Mouse (Mus musculus): ENCODE measurements at regions not wholly inside any gene's neighbourhood (a gene's known extent, or its start where the extent isn't known, plus 50 kb on each side); places are given as distances from the start of the nearest gene placed in this dataset.

DNA sequence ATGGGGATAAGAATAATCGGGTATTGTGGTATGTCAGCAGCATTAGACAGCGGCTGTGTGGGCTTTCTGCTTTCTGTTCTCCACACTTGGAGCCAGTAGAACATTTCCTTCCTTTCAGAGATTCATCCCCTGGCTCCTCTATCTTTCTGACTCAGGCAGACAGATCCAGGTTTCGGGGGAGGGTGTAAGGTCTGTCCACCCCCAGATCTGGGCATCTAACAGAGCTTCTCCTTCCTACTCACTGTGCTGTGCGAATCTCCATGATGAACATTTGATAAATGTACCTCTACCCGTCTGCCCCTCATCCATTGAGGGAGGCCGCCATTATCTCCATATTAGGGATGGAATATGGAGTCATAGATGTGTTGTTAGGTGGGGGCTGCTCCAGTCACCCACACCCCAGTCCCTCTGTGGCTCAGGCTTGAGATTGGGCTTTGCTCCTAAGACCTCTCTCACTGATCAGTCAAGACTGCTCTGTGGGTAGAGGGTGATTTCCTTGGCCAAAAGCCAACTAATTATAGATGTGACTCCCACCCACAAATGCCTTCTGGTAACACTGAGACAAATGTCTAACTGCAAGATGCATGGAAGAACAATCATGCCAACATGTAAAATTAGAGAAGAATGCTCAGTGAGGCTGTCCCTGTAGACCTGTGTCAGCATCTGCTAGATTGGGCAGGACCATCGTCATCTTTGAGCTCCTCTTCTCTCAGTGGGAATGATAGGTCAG is 163.8 kb downstream of the 1810013L24Rik start:
- TF ChIP-seq CTCF (conservative IDR thresholded peaks at IDR 0.05; ENCODE audit: insufficient read depth, insufficient read length, low read depth, low read length) (no peak), POLR2A (IDR thresholded peaks at IDR 0.05; ENCODE audit: low read depth, low read length) (no peak)

Measured in kidney, adult 2 months (tissue).